Mouse (Mus musculus) embryo, embryonic 10 days (tissue): ENCODE measurements around the gene Hbb-bh1.
"Not testable (repeated sequence)": the region's sequence is repeated elsewhere in the genome, so short reads cannot be mapped to it uniquely, and the experiment has no call there.

Source experiments
- DNase-seq: peaks from one replicate; pipeline ENCODE4 v3.0.0-alpha.2; 2015; ENCODE audit warnings: low spot score

Hbb-bh1 gene

GRCm38 (mm10) chr7:103812174-103812573 is 30.8 kb downstream of the Hbb-bh1 start:
- no peak for DNase-seq

GRCm38 (mm10) chr7:103811223-103811845 is 31.6 kb downstream of the Hbb-bh1 start:
- DNase-seq, result no peak

- no peak for DNase-seq
Measured at GRCm38 (mm10) chr7:103810746-103811145, 32.2 kb downstream of the Hbb-bh1 start.

- DNase-seq, result no peak
Measured at GRCm38 (mm10) chr7:103810296-103810695, 32.7 kb downstream of the Hbb-bh1 start.

GRCm38 (mm10) chr7:103809801-103810155 is 33.2 kb downstream of the Hbb-bh1 start:
- DNase-seq, result no peak

GRCm38 (mm10) chr7:103808971-103809800 is 33.8 kb downstream of the Hbb-bh1 start:
- DNase-seq, result peak; percentile 5

GRCm38 (mm10) chr7:103808120-103808519 is 34.8 kb downstream of the Hbb-bh1 start:
- not testable (repeated sequence) for DNase-seq

- peak; percentile 68 for DNase-seq
Measured at GRCm38 (mm10) chr7:103806856-103807255, 36.1 kb downstream of the Hbb-bh1 start.

GRCm38 (mm10) chr7:103792669-103793388 is 50.1 kb downstream of the Hbb-bh1 start:
- peak; percentile 5 for DNase-seq

GRCm38 (mm10) chr7:103791721-103792120 is 51.2 kb downstream of the Hbb-bh1 start, which contains the start of gene Olfr67:
TSS of gene Olfr67 (minus strand) at chr7:103791821.
- DNase-seq, result no peak
